Mouse (Mus musculus): ENCODE measurements around the gene Chek2. TPM values are rescaled to one million over a fixed set of nuclear protein-coding genes. Genes with fewer than 3 reads are reported as not detected.

Gene Chek2
- polyA plus RNA-seq, 2 experiments, result 16.2 to 18.1 TPM

- peaks cover 18% of the 10 kb centered on the region; the same call in 1 of the 2 replicates for H3K36me3 ChIP-seq (ENCODE audit: control insufficient read depth, insufficient read depth, low read length)
- H3K4me1 ChIP-seq (ENCODE audit: control insufficient read depth, insufficient read depth, low read length), result no peaks in the 10 kb centered on the region
- no peak overlapping the region for H3K4me3 ChIP-seq (replicated peaks; ENCODE audit: low read length)
- TF ChIP-seq POLR2A (IDR thresholded peaks at IDR 0.05; ENCODE audit: borderline replicate concordance, extremely low read depth, insufficient read depth, insufficient read length), result no peak
- no peaks in the 10 kb centered on the region for H3K27me3 ChIP-seq (ENCODE audit: control insufficient read depth, insufficient read depth, low read length)
- H3K4me2 ChIP-seq (replicated peaks; ENCODE audit: low read depth, low read length, severe bottlenecking), result no peak overlapping the region
- no peak overlapping the region; the same call in 1 of the 2 replicates for H3K9ac ChIP-seq (ENCODE audit: low read depth, low read length, severe bottlenecking)
- 55% methylated on average over 13 of the region's 13 CpGs for WGBS
- ATAC-seq (ENCODE audit: low FRiP score, low read depth) (peak; percentile 60; the same call in 1 of the 2 replicates), DNase-seq (ENCODE audit: low spot score) (no peak)
- no peaks in the 10 kb centered on the region for H3K9me3 ChIP-seq (ENCODE audit: control insufficient read depth, low read length)
- peak overlapping the region; percentile 55 for H3K27ac ChIP-seq (replicated peaks; ENCODE audit: low read depth, low read length)
Observed at GRCm38 (mm10) chr5:110859013-110859650, 19.4 kb downstream of the Chek2 start.

GRCm38 (mm10) chr5:110860445-110860844, 20.7 kb downstream of the Chek2 start:
- ATAC-seq (ENCODE audit: low FRiP score, low read depth) (no peak), DNase-seq (ENCODE audit: low spot score) (no peak)
- 77% methylated on average over 5 of the region's 5 CpGs for WGBS
- Histone ChIP-seq H3K4me3 (replicated peaks; ENCODE audit: low read length) (no peak overlapping the region), H3K4me2 (replicated peaks; ENCODE audit: low read depth, low read length, severe bottlenecking) (no peak overlapping the region), H3K9me3 (ENCODE audit: control insufficient read depth, low read length) (no peaks in the 10 kb centered on the region), H3K9ac (ENCODE audit: low read depth, low read length, severe bottlenecking) (no peak overlapping the region), H3K27ac (replicated peaks; ENCODE audit: low read depth, low read length) (no peak overlapping the region), H3K27me3 (ENCODE audit: control insufficient read depth, insufficient read depth, low read length) (no peaks in the 10 kb centered on the region), H3K36me3 (ENCODE audit: control insufficient read depth, insufficient read depth, low read length) (peaks cover 17% of the 10 kb centered on the region; the same call in 1 of the 2 replicates), H3K4me1 (ENCODE audit: control insufficient read depth, insufficient read depth, low read length) (no peaks in the 10 kb centered on the region)
- no peak for TF ChIP-seq POLR2A (IDR thresholded peaks at IDR 0.05; ENCODE audit: borderline replicate concordance, extremely low read depth, insufficient read depth, insufficient read length)

GRCm38 (mm10) chr5:110868460-110868859, 28.7 kb downstream of the Chek2 start:
- WGBS, result 91% methylated on average over 4 of the region's 4 CpGs
- Histone ChIP-seq H3K4me1 (ENCODE audit: control insufficient read depth, insufficient read depth, low read length) (0 out of 2 replicates have a peak, but pooled peaks cover 3% of the 10 kb centered on the region), H3K27me3 (ENCODE audit: control insufficient read depth, insufficient read depth, low read length) (no peaks in the 10 kb centered on the region), H3K4me3 (replicated peaks; ENCODE audit: low read length) (no peak overlapping the region), H3K36me3 (ENCODE audit: control insufficient read depth, insufficient read depth, low read length) (peaks cover 5% of the 10 kb centered on the region; the same call in 1 of the 2 replicates), H3K9ac (ENCODE audit: low read depth, low read length, severe bottlenecking) (no peak overlapping the region), H3K27ac (replicated peaks; ENCODE audit: low read depth, low read length) (no peak overlapping the region), H3K4me2 (replicated peaks; ENCODE audit: low read depth, low read length, severe bottlenecking) (no peak overlapping the region), H3K9me3 (ENCODE audit: control insufficient read depth, low read length) (no peaks in the 10 kb centered on the region)
- DNase-seq (ENCODE audit: low spot score) (no peak), ATAC-seq (ENCODE audit: low FRiP score, low read depth) (no peak; the same call in 1 of the 2 replicates)
- no peak for TF ChIP-seq POLR2A (IDR thresholded peaks at IDR 0.05; ENCODE audit: borderline replicate concordance, extremely low read depth, insufficient read depth, insufficient read length)

DNA sequence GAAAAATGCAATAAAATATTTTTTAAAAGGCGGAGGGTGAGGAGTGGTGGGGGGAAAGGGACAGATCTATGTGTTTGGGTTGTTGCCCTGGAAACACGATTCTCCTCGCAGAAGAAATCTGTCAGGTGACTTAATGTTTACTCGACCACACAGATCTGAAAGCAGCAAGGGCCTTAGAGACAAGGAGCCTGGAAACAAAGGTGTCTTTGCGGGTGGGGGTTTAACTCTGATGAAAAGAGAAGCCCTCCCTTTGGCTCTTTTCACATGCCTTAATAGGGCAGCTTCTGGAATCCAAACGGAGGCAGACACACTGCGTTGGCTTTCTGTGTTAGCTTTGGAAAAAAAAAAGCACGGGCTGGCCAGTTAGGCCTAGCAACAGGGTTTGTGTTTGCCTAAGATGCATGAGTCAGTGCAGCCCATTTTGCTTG, 29.5 kb downstream of the Chek2 start:
- H3K36me3 ChIP-seq (ENCODE audit: control insufficient read depth, insufficient read depth, low read length), result no peaks in the 10 kb centered on the region
- no peak for TF ChIP-seq POLR2A (IDR thresholded peaks at IDR 0.05; ENCODE audit: borderline replicate concordance, extremely low read depth, insufficient read depth, insufficient read length)

GRCm38 (mm10) chr5:110873160-110873559, 33.4 kb downstream of the Chek2 start:
- H3K4me3 ChIP-seq (replicated peaks; ENCODE audit: low read length), result no peak overlapping the region
- no peaks in the 10 kb centered on the region for H3K9me3 ChIP-seq (ENCODE audit: control insufficient read depth, low read length)
- H3K4me2 ChIP-seq (replicated peaks; ENCODE audit: low read depth, low read length, severe bottlenecking), result no peak overlapping the region
- WGBS, result 81% methylated on average over 6 of the region's 6 CpGs
- no peak overlapping the region for H3K27ac ChIP-seq (replicated peaks; ENCODE audit: low read depth, low read length)
- no peak overlapping the region for H3K9ac ChIP-seq (ENCODE audit: low read depth, low read length, severe bottlenecking)
- no peak for TF ChIP-seq POLR2A (IDR thresholded peaks at IDR 0.05; ENCODE audit: borderline replicate concordance, extremely low read depth, insufficient read depth, insufficient read length)
- peaks cover 12% of the 10 kb centered on the region for H3K4me1 ChIP-seq (ENCODE audit: control insufficient read depth, insufficient read depth, low read length)
- DNase-seq (ENCODE audit: low spot score) (no peak), ATAC-seq (ENCODE audit: low FRiP score, low read depth) (no peak)
- no peaks in the 10 kb centered on the region for H3K36me3 ChIP-seq (ENCODE audit: control insufficient read depth, insufficient read depth, low read length)
- no peaks in the 10 kb centered on the region for H3K27me3 ChIP-seq (ENCODE audit: control insufficient read depth, insufficient read depth, low read length)

More for the DNA sequence above, 29.5 kb downstream of the Chek2 start:
- Histone ChIP-seq H3K9ac (ENCODE audit: low read depth, low read length, severe bottlenecking) (no peak overlapping the region), H3K9me3 (ENCODE audit: control insufficient read depth, low read length) (no peaks in the 10 kb centered on the region), H3K4me2 (replicated peaks; ENCODE audit: low read depth, low read length, severe bottlenecking) (no peak overlapping the region), H3K27me3 (ENCODE audit: control insufficient read depth, insufficient read depth, low read length) (no peaks in the 10 kb centered on the region), H3K27ac (replicated peaks; ENCODE audit: low read depth, low read length) (no peak overlapping the region), H3K4me3 (replicated peaks; ENCODE audit: low read length) (no peak overlapping the region), H3K4me1 (ENCODE audit: control insufficient read depth, insufficient read depth, low read length) (0 out of 2 replicates have a peak, but pooled peaks cover 3% of the 10 kb centered on the region)
- ATAC-seq (ENCODE audit: low FRiP score, low read depth), result no peak
- DNase-seq (ENCODE audit: low spot score), result no peak
- WGBS, result 70% methylated on average over 8 of the region's 8 CpGs

All from limb, embryonic 14.5 days (tissue).